Mouse (Mus musculus) spleen, adult 2 months (tissue): Measurements from ENCODE around the gene AI854703.

ENCODE experiments used
- CTCF ChIP-seq: fragments of 200-500 bp; IDR thresholded peaks from 2 replicates; pipeline ENCODE4 v1.5.1; 2011; ENCODE audit warnings: mild to moderate bottlenecking, inconsistent platforms; ENCODE audit not compliant: insufficient read depth, insufficient read length, insufficient replicate concordance; ENCODE audit errors: extremely low read depth
- POLR2A ChIP-seq: fragments of 200-500 bp; IDR thresholded peaks from 2 replicates; pipeline ENCODE4 v1.6.1; 2011; ENCODE audit warnings: low read depth, low read length, inconsistent platforms

DNA sequence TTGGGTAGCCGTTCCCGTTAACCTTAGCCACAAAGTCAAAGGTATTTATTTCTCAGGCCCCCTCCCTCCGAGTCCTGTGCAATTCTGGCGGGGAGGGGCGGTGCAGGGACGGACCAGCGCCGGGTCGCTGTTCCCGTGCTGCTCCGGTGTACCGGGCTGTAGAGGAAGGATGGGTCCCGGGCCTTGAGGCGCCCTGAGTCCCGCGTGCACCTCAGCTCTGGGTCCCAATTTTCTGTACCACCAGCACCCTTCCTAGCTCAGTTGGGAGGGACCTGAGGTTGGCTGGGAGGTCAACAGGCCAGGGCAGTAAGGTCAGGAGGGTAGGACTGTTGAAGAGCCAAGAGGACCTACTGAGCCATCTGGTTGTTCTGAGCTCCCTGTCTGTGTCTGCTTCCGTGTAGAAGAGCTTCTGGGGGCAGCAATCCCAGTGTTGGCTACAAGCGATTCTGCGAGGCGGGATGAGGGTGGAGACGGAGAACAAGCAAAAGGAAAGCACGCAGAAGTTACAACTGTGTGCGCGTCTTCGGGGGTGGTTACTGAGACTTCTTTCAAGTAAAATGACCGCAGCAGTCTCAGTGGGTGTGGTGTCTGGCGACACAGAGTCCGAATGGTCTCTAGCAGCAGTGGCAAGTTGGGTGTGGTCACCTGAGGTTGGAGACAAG, 24.4 kb upstream of the AI854703 start:
- no peak for TF ChIP-seq CTCF
- no peak for TF ChIP-seq POLR2A
